Mouse (Mus musculus) midbrain, embryonic 10.5 days (tissue): ENCODE data around the gene Itsn2. TPM values are rescaled to one million over a fixed set of nuclear protein-coding genes. Genes with fewer than 3 reads are reported as not detected.
A peak's percentile ranks its signal among the peaks of the same experiment; 100 is the strongest.
"Not testable (repeated sequence)": the region's sequence is repeated elsewhere in the genome, so short reads cannot be mapped to it uniquely, and the experiment has no call there.

ENCODE experiments used
- DNase-seq: peaks from one replicate; pipeline ENCODE4 v3.0.0-alpha.2; 2017; ENCODE audit warnings: low spot score
- H3K27ac ChIP-seq: fragments of 300-500 bp; sonication (generic); replicated peaks from 2 replicates; pipeline ENCODE4 v1.5.1; 2016; ENCODE audit warnings: mild to moderate bottlenecking
- H3K27me3 ChIP-seq: fragments of 300-500 bp; sonication (generic); 2 replicates; pipeline ENCODE4 v1.6.1; 2016; ENCODE audit warnings: low read depth, mild to moderate bottlenecking; ENCODE audit not compliant: poor library complexity, severe bottlenecking
- H3K36me3 ChIP-seq: fragments of 300-500 bp; sonication (generic); 2 replicates; pipeline ENCODE4 v1.6.1; 2016; ENCODE audit warnings: mild to moderate bottlenecking, moderate library complexity
- H3K4me1 ChIP-seq: fragments of 300-500 bp; sonication (generic); 2 replicates; pipeline ENCODE4 v1.6.1; 2016
- H3K4me3 ChIP-seq: fragments of 300-500 bp; sonication (generic); 2 replicates; pipeline ENCODE4 v1.5.1; 2016; ENCODE audit warnings: mild to moderate bottlenecking, moderate library complexity
- H3K9me3 ChIP-seq: fragments of 300-500 bp; sonication (generic); replicated peaks from 2 replicates; pipeline ENCODE4 v1.6.1; 2016; ENCODE audit warnings: mild to moderate bottlenecking
- WGBS: fragments of 180-500 bp; shearing (Covaris S2); methylation state at CpG from one replicate; pipeline ENCODE4 v1.1.7; 2016; 5-methylcytosine and 5-hydroxymethylcytosine counted together
- polyA plus RNA-seq: library from polyadenylated mRNA; unstranded; fragments of >200 nt; fragmentation: Nextera tagmentation; extraction: Ambion mirVana; gene quantifications from 2 replicates; pipeline ENCODE4 v1.2.1, GENCODE M21; 2016

The Itsn2 gene
- 12.3 and 13.3 TPM in 2 replicates for polyA plus RNA-seq

DNA sequence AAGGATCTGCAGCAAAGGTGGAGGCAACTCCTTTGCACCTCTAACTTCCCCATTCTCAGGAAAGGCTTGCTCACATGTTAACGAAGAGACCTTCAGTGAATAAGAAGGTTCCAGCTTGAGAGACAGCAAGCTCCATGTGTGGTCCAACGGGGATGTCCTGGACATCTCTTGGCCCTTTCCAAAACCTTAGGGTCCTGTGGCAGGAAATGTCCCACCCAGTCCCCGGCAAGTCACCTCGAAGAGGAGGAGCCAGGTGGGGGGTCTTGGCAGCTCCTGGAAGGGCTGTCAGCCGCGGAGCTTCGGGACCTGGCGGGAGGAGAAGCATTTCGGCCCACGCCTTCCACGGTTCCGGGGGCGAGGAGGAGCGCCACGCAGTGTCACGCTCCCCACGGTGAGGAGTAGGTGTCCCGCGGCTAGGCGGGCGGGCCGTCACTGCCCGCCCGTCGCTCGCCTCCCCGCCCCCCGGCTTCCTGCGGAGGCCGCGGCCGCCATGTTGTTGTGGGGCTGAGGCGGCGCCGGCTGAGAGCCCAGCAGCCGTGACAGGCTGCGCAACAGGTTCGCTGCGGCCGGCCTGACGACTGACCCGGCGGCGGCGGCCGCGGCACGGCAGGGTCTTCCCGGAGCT is at the start of gene Itsn2, which contains the start of gene Gm3625:
Gene Itsn2 (plus strand): TSS at position 98 of the 625 bp plus-strand sequence.
Gene Gm3625 (minus strand): TSS at position 387 of the 625 bp plus-strand sequence.
- Histone ChIP-seq H3K36me3 (no peaks in the 10 kb centered on the region), H3K4me1 (peaks cover 17% of the 10 kb centered on the region), H3K27ac (peak within 1 kb of the TSS; percentile 89), H3K27me3 (peaks cover 22% of the 10 kb centered on the region), H3K9me3 (no peaks in the 10 kb centered on the region), H3K4me3 (peak within 1 kb of the TSS; percentile 82)
- WGBS = under 1% methylated on average over 41 of the region's 49 CpGs
- DNase-seq = peak; percentile 77

DNA sequence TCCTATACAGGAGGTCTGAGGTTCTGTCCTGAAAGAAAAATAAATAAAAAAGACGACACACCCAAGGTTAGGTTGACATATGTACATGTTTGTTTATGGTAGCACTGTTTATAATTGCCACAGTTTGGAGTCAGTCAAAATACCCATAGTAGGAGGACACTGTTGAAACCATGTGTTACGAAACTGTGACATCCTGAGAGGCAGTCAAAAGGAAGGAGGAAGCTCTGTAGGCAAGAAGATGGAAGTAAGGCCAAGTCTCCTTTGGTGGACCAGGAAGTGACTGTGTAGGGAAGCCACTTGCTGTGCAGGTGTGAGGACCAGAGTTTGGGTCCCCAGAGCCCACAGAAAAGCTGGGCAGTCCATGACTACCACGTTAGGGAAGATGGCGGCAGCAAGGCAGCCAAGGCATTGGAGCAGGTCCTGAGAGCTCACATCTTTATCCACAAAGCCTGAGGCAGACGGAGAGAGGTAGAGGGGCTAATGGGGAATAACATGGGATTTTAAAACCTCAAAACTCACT is 48.0 kb upstream of the Itsn2 start:
- H3K9me3 ChIP-seq = no peaks in the 10 kb centered on the region
- H3K27ac ChIP-seq = no peak overlapping the region
- DNase-seq = no peak
- H3K4me3 ChIP-seq = no peak overlapping the region
- 0 out of 2 replicates have a peak, but pooled peaks cover 6% of the 10 kb centered on the region for H3K4me1 ChIP-seq
- H3K36me3 ChIP-seq = no peaks in the 10 kb centered on the region
- 83% methylated on average over 5 of the region's 5 CpGs for WGBS
- H3K27me3 ChIP-seq = no peaks in the 10 kb centered on the region

GRCm38 (mm10) chr12:4545425-4545824 is 47.0 kb upstream of the Itsn2 start:
- Histone ChIP-seq H3K4me3 (no peak overlapping the region), H3K9me3 (no peaks in the 10 kb centered on the region), H3K27me3 (no peaks in the 10 kb centered on the region), H3K27ac (no peak overlapping the region), H3K36me3 (no peaks in the 10 kb centered on the region), H3K4me1 (0 out of 2 replicates have a peak, but pooled peaks cover 6% of the 10 kb centered on the region)
- DNase-seq = no peak

- 0 out of 2 replicates have a peak, but pooled peaks cover 6% of the 10 kb centered on the region for H3K4me1 ChIP-seq
- WGBS = 76% methylated on average over 5 of the region's 5 CpGs
- no peak overlapping the region for H3K27ac ChIP-seq
- no peak for DNase-seq
- H3K4me3 ChIP-seq = no peak overlapping the region
- no peaks in the 10 kb centered on the region for H3K36me3 ChIP-seq
- no peaks in the 10 kb centered on the region for H3K9me3 ChIP-seq
- no peaks in the 10 kb centered on the region for H3K27me3 ChIP-seq
Observed at GRCm38 (mm10) chr12:4546491-4546890, 45.9 kb upstream of the Itsn2 start.

DNA sequence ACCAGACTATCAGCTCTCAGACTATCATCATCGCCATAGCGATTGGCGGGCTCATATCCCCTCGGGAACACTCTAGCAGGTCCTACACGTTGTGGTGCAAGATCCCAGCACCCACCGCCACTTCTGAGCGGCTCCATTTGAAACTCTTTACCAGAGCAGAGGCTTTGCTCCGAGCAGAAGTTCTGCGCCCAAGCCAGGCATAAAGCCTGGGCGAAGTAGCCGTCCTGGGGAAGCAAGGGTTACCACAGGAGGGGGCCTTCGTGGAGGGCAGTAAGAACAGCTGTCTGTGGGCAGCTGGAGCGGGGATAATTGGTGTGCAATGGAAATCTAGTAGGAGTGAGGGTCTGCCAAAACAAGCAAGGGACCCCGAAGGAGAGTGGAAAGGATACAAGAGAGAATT is 44.9 kb upstream of the Itsn2 start:
- Histone ChIP-seq H3K9me3 (no peaks in the 10 kb centered on the region), H3K27ac (no peak overlapping the region), H3K36me3 (no peaks in the 10 kb centered on the region), H3K27me3 (no peaks in the 10 kb centered on the region), H3K4me1 (0 out of 2 replicates have a peak, but pooled peaks cover 6% of the 10 kb centered on the region), H3K4me3 (no peak overlapping the region)
- WGBS = 74% methylated on average over 14 of the region's 14 CpGs
- no peak for DNase-seq

- peak overlapping the region; percentile 22; the same call in 1 of the 2 replicates for H3K4me3 ChIP-seq
- no peaks in the 10 kb centered on the region for H3K9me3 ChIP-seq
- H3K27me3 ChIP-seq = no peaks in the 10 kb centered on the region
- H3K4me1 ChIP-seq = 0 out of 2 replicates have a peak, but pooled peaks cover 6% of the 10 kb centered on the region
- peak; percentile 77 for DNase-seq
- peak overlapping the region; percentile 30; the same call in 1 of the 2 replicates for H3K27ac ChIP-seq
- WGBS = 29% methylated on average over 18 of the region's 18 CpGs
- no peaks in the 10 kb centered on the region for H3K36me3 ChIP-seq
Observed at GRCm38 (mm10) chr12:4548053-4549013, 44.1 kb upstream of the Itsn2 start.

GRCm38 (mm10) chr12:4553704-4554103 is 38.7 kb upstream of the Itsn2 start:
- WGBS = 92% methylated on average over 3 of the region's 3 CpGs

GRCm38 (mm10) chr12:4555451-4555850 is 37.0 kb upstream of the Itsn2 start:
- no peak overlapping the region for H3K27ac ChIP-seq

More at GRCm38 (mm10) chr12:4553704-4554103, 38.7 kb upstream of the Itsn2 start:
- H3K36me3 ChIP-seq, H3K4me1 ChIP-seq, H3K9me3 ChIP-seq, DNase-seq, H3K27ac ChIP-seq, H3K27me3 ChIP-seq, H3K4me3 ChIP-seq: not testable (repeated sequence)

DNA sequence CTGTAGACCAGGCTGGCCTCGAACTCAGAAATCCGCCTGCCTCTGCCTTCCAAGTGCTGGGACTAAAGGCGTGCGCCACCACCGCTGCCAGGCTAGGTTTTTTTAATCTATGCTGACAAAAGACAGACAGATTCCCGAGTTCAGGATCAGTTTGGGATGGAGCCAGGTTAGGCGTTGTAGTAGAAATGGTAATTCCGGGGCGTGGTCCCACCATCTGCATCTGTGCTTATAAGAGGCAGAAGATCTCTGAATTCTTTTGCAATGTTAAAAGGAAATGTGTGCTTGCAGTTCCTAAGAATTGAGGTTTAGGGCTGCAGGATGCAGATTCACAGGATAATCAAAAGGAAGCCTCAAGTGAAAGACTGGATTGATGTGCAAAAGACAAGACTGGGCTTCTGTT is 35.5 kb upstream of the Itsn2 start:
- DNase-seq = no peak
- no peaks in the 10 kb centered on the region for H3K27me3 ChIP-seq
- WGBS = 87% methylated on average over 9 of the region's 9 CpGs
- H3K9me3 ChIP-seq = no peaks in the 10 kb centered on the region
- no peaks in the 10 kb centered on the region for H3K4me1 ChIP-seq
- H3K36me3 ChIP-seq = no peaks in the 10 kb centered on the region
- no peak overlapping the region for H3K27ac ChIP-seq
- H3K4me3 ChIP-seq = no peak overlapping the region

More at GRCm38 (mm10) chr12:4555451-4555850, 37.0 kb upstream of the Itsn2 start:
- H3K4me3 ChIP-seq = no peak overlapping the region
- no peaks in the 10 kb centered on the region for H3K9me3 ChIP-seq
- DNase-seq = no peak
- no peaks in the 10 kb centered on the region for H3K36me3 ChIP-seq
- H3K27me3 ChIP-seq = no peaks in the 10 kb centered on the region
- no peaks in the 10 kb centered on the region for H3K4me1 ChIP-seq
- WGBS = 73% methylated on average over 5 of the region's 6 CpGs

DNA sequence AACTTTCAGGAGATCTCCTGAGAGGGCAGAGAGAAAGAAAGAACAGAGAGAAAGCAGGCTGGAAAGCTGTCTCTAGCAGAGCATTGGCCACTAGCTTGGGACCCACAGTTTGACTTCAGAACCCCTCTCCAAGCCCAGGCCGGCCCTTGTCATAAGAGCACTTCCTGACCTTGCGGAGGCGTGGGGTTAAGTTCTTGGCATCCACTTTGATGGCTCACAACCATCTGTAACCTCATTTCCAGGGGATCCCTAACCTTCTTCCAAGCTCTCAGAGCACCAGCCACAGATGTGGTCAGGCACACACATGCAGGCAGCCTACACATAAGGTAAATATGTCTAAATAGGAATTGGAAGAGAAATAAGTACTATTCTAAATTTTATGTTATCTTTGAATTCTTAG is 35.0 kb upstream of the Itsn2 start:
- Histone ChIP-seq H3K4me1 (no peaks in the 10 kb centered on the region), H3K27me3 (no peaks in the 10 kb centered on the region), H3K36me3 (no peaks in the 10 kb centered on the region), H3K27ac (no peak overlapping the region), H3K9me3 (no peaks in the 10 kb centered on the region), H3K4me3 (no peak overlapping the region)
- no peak for DNase-seq
- WGBS = 79% methylated on average over 3 of the region's 3 CpGs

DNA sequence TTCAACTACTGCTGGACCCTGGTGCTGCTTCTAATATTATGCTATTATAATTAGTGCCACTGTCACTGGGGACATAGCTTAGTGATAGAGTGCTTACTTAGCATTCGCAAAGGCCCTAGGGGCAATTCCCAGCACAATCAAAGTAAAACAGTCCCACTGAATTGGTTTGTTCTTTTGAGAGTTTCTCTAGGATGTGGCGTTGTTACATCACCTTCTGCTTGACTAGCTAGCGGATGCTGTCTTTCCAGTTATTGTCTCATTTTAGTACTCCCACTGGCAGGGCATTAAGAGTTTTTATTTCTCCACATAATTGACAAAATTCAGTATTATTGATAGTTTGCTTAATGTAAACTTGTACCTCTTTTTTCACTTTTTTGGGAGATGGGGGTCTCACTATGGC is 34.4 kb upstream of the Itsn2 start:
- H3K9me3 ChIP-seq = no peaks in the 10 kb centered on the region
- H3K27me3 ChIP-seq = no peaks in the 10 kb centered on the region
- H3K4me3 ChIP-seq = no peak overlapping the region
- 90% methylated on average over 3 of the region's 3 CpGs for WGBS
- no peak for DNase-seq
- H3K36me3 ChIP-seq = no peaks in the 10 kb centered on the region
- H3K27ac ChIP-seq = no peak overlapping the region
- H3K4me1 ChIP-seq = no peaks in the 10 kb centered on the region

- no peaks in the 10 kb centered on the region for H3K9me3 ChIP-seq
- H3K27ac ChIP-seq = no peak overlapping the region
- H3K36me3 ChIP-seq = no peaks in the 10 kb centered on the region
- no peak for DNase-seq
- H3K4me1 ChIP-seq = no peaks in the 10 kb centered on the region
- H3K27me3 ChIP-seq = no peaks in the 10 kb centered on the region
- 84% methylated on average over 9 of the region's 9 CpGs for WGBS
- no peak overlapping the region for H3K4me3 ChIP-seq
Observed at GRCm38 (mm10) chr12:4558475-4559279, 33.8 kb upstream of the Itsn2 start.
